Mouse (Mus musculus) hindbrain, embryonic 13.5 days (tissue): ENCODE results near the gene Gvin1. TPM values are rescaled to one million over a fixed set of nuclear protein-coding genes. Genes with fewer than 3 reads are reported as not detected.
"Not testable (repeated sequence)": the region's sequence is repeated elsewhere in the genome, so short reads cannot be mapped to it uniquely, and the experiment has no call there.

Experiments
- ATAC-seq: fragments of 200-750 bp; cut with Nextera tagmentation; 2 replicates; pipeline ENCODE4 v1.8.0; 2017; ENCODE audit warnings: moderate TSS enrichment; ENCODE audit not compliant: low FRiP score
- H3K27ac ChIP-seq: fragments of 300-500 bp; sonication (generic); 2 replicates; pipeline ENCODE4 v1.5.1; 2015; ENCODE audit warnings: inconsistent platforms, mild to moderate bottlenecking, moderate library complexity
- H3K27me3 ChIP-seq: fragments of 300-500 bp; sonication (generic); 2 replicates; pipeline ENCODE4 v1.6.1; 2015; ENCODE audit warnings: mild to moderate bottlenecking, inconsistent platforms
- H3K36me3 ChIP-seq: fragments of 300-500 bp; sonication (generic); 2 replicates; pipeline ENCODE4 v1.6.1; 2015; ENCODE audit warnings: mild to moderate bottlenecking, inconsistent platforms
- H3K4me1 ChIP-seq: fragments of 300-500 bp; sonication (generic); replicated peaks from 2 replicates; pipeline ENCODE4 v1.6.1; 2015; ENCODE audit warnings: inconsistent platforms
- H3K4me2 ChIP-seq: fragments of 300-500 bp; sonication (generic); 2 replicates; pipeline ENCODE4 v1.6.1; 2015; ENCODE audit warnings: inconsistent platforms, mild to moderate bottlenecking, moderate library complexity
- H3K4me3 ChIP-seq: fragments of 300-500 bp; sonication (generic); 2 replicates; pipeline ENCODE4 v1.5.1; 2015; ENCODE audit warnings: mild to moderate bottlenecking, inconsistent platforms
- H3K9ac ChIP-seq: fragments of 300-500 bp; sonication (generic); 2 replicates; pipeline ENCODE4 v1.6.1; 2015; ENCODE audit warnings: mild to moderate bottlenecking, inconsistent platforms
- H3K9me3 ChIP-seq: fragments of 300-500 bp; sonication (generic); 2 replicates; pipeline ENCODE4 v1.6.1; 2016; ENCODE audit warnings: inconsistent platforms
- WGBS: fragments of 180-500 bp; shearing (Covaris S2); methylation state at CpG from one replicate; pipeline ENCODE4 v1.1.7; 2015; 5-methylcytosine and 5-hydroxymethylcytosine counted together
- polyA plus RNA-seq: library from polyadenylated mRNA; unstranded; fragments of >200 nt; fragmentation: Nextera tagmentation; extraction: Ambion mirVana; gene quantifications from 2 replicates; pipeline ENCODE4 v1.2.1, GENCODE M21; 2015

Gvin1 gene
- polyA plus RNA-seq, 1 experiment from 2014 or later: not detected

GRCm38 (mm10) chr7:106177065-106177464 lies 38.1 kb downstream of the Gvin1 start:
- not testable (repeated sequence) for H3K9ac ChIP-seq, H3K27me3 ChIP-seq, H3K27ac ChIP-seq, H3K36me3 ChIP-seq, ATAC-seq, H3K4me3 ChIP-seq, H3K9me3 ChIP-seq, H3K4me2 ChIP-seq, H3K4me1 ChIP-seq

- H3K27ac ChIP-seq, H3K9ac ChIP-seq, H3K4me2 ChIP-seq, H3K27me3 ChIP-seq, H3K36me3 ChIP-seq, H3K9me3 ChIP-seq, H3K4me1 ChIP-seq, H3K4me3 ChIP-seq: not testable (repeated sequence)
- peak; percentile 75; the same call in 1 of the 2 replicates for ATAC-seq
- 100% methylated on average over 1 of the region's 2 CpGs for WGBS
Measured at GRCm38 (mm10) chr7:106145013-106145754, 69.9 kb downstream of the Gvin1 start.

GRCm38 (mm10) chr7:106141128-106141895 lies 73.8 kb downstream of the Gvin1 start:
- not testable (repeated sequence) for H3K27me3 ChIP-seq, H3K36me3 ChIP-seq, ATAC-seq, H3K9me3 ChIP-seq, H3K9ac ChIP-seq, H3K4me1 ChIP-seq, H3K27ac ChIP-seq, H3K4me3 ChIP-seq, H3K4me2 ChIP-seq
- WGBS: no CpG with 5 or more reads among the region's 1 CpGs

- H3K4me3 ChIP-seq, ATAC-seq, H3K4me2 ChIP-seq, H3K27ac ChIP-seq, H3K9me3 ChIP-seq, H3K9ac ChIP-seq, H3K36me3 ChIP-seq, H3K4me1 ChIP-seq, H3K27me3 ChIP-seq: not testable (repeated sequence)
- WGBS: no CpG with 5 or more reads among the region's 2 CpGs
Measured at GRCm38 (mm10) chr7:106117090-106117948, 97.8 kb downstream of the Gvin1 start.
